Mouse (Mus musculus) kidney, adult 9 months (tissue): Measurements from ENCODE around the gene Pdzd2.
"Not testable (repeated sequence)": the region's sequence is repeated elsewhere in the genome, so short reads cannot be mapped to it uniquely, and the experiment has no call there.

Experiments
- DNase-seq: peaks from one replicate; pipeline ENCODE4 v3.0.0; 2022

Pdzd2 gene

DNA sequence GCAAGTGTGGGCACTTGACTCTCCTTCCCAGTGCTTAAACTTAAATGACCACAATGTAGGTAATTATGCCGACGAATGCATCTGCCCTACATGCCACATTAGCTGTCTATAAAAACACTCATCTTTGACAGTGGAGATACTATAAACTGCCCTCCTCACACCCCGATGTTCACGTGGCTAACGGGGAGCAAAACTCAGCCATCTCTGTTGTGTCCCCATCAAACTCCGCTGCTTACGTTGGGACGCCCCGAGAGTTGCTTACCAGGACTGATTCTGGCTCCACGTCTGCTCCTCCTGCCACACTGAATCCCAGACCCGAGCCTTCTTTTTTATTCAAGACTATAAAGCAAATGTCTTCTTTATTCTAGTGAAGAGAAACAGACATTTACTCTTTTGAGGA lies 371.4 kb downstream of the Pdzd2 start:
- DNase-seq, result no peak

DNA sequence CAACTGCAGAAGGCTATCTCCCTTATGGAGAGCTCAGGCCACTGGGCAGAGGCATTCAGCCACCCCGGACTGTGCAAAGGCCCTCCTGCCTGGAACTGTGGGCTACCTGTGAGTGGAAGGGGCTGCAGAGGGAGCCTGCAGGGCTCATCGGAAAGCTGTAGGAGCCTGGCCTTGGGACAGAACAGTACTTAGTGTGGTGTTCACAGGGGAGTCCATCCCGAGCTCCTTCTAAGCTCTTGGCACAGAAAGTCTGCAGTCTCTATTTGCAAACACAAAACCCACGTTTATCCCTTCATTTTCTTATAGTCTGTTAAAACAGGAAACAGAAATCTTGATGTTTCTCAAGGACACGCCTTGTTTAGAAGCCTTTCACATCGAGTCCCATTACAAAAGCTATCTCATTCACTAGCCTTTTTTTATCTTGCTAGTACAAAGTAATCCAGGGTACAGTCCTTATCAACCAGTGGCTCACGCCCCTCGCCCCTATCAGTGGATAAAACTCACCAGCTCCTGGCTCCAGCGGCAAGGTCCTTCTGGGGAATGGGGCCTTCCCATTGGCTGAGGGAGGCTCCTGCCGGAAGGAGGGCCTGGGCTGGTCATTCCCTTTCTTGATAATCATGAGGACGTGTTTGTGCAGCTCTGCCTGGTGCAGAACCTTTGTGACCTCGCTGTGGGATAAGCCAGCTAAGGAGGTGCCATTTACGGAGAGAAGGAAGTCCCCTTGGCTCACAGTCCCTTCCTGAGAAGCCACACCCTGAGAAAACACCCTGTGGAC lies 372.2 kb downstream of the Pdzd2 start:
- peak; percentile 31 for DNase-seq

DNA sequence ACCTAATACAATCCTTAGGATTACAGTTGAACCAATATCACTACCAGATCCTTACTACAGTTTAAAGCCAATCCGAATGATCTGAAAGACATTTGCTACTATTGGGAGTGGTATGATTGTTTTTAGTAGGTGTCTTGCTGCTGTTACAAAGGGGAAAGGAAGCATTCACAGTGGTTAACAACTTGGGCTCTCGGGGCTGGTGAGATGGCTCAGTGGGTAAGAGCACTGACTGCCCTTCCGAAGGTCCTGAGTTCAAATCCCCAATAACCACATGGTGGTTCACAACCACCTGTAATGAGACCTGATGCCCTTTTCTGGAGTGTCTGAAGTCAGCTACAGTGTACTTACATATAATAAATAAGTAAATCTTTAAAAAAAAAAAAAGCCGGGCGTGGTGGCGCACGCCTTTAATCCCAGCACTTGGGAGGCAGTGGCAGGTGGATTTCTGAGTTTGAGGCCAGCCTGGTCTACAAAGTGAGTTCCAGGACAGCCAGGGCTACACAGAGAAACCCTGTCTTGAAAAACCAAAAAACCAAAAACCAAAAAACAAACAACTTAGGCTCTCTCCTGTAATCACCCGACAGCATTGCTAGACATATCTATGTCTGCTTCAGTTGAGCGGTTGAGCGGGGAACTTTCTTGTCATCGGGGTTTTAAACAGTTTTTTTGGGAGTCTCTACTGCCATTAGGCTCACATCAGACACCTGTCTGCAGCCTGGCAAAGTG lies 373.0 kb downstream of the Pdzd2 start:
- not testable (repeated sequence) for DNase-seq

DNA sequence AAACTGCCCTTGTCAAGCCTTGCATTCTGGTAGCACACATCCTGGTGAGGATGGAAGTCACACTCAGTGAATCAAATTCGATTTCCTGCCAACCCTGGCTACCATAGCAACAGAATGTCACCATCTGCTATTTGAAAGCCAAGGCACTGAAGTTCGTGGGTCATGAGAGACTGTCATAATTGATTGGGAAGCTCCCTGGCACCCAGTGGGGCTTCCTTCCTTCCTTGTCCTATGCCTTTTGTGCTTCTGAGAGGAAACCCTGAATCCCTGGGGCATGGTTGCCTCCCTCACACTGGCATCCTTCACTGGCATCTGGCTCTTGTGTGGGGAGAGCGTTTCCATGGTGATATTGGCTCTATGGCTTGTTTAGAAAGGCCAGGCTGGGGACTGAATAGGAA lies 373.7 kb downstream of the Pdzd2 start:
- DNase-seq, result peak; percentile 28

DNA sequence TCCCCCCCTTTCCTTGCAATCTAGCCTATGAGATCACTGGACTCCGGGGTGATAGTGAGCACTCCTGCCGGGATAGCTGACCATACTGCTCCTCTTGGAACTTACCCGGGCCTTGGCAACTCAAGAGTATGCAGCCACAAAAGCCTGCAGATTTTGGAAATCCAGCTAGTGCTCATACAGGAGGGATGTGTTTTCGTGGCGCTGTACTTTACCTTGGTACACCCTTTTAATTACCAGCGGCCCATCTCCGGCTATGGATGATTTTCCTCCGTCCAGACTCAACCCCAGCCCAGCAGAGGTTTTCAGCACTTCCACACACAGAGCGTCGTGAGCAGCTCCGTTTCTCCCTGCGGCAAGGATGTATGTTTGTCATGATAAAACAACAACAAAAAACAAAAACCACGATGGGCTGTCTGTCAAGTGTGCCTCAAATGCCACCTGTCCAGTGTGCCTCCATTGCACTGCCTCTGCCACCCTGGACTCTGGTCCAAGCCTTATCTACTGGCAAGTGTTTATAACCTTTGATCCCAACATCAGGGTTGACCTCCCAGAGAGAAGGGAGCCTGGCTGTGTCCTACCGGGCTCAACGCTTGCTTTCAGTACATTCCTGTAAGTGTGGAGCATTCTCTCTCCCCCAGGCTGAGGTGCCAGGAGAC lies 374.2 kb downstream of the Pdzd2 start:
- peak; percentile 13 for DNase-seq

DNA sequence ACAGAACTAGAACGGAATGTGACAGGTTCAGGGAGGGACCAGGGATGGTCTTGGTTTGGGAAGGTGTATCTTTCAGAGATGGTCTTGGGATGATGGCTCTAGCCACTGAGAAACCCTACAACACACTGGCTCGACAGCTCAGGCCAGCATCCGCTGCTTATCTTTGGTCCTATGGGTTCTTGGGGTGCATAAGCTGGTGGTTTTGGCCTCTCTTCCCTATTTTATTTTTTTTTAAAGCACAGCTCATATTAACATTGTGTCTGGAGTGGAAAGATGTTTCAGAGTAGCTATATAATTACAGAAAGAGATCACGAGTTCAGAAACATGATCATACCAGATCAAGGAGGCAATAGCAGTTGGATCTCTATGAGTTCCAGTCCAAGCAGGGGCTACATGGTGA lies 375.6 kb downstream of the Pdzd2 start:
- DNase-seq, result no peak

DNA sequence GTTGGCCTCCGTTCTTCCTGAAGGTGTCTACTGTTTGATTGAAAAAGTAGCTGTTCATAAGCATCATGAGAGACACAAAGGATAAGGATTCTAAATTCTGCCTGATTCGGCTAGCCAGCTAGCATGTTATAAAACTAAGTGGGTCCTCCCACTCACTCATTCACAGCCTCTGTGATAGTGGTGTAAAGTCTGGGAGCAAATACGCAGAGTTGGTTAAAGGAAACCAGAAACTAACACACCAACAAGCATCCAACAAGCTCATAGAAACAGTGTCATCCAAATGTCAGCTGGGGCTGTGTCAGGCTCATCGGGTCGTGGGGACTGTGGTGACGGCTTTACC lies 377.1 kb downstream of the Pdzd2 start:
- DNase-seq, result no peak

DNA sequence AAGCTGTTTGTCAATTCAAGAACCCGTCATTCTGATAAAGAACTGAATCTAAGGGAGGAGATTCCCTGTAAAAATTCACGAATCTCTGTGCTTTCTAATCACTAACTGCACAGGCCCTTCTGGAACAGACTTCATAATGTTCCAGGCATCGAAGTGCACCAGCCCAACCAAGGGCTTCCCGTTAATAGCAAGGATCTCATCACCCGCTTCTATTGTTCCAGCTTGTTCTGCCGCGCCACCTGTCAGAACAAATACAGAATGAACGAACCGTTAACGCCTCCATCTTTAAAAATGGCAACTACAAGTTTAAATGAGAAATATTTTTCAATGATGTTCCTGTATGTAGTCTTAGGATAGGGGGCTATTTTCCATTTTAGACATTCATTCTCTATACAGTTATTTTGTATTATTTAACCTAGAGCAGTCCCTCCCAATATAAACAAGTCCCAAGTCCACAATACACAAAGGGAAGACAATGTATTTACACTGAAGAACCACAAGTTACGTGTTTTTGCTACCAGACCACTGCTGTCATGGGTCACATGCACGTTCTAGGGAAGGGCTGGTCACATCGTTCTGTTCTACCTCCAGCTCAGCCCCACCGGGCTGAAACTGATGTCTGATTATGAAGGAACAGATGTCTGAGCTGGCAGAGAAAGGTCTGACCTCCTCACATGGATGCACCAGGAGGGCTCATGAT lies 377.6 kb downstream of the Pdzd2 start:
- no peak for DNase-seq

DNA sequence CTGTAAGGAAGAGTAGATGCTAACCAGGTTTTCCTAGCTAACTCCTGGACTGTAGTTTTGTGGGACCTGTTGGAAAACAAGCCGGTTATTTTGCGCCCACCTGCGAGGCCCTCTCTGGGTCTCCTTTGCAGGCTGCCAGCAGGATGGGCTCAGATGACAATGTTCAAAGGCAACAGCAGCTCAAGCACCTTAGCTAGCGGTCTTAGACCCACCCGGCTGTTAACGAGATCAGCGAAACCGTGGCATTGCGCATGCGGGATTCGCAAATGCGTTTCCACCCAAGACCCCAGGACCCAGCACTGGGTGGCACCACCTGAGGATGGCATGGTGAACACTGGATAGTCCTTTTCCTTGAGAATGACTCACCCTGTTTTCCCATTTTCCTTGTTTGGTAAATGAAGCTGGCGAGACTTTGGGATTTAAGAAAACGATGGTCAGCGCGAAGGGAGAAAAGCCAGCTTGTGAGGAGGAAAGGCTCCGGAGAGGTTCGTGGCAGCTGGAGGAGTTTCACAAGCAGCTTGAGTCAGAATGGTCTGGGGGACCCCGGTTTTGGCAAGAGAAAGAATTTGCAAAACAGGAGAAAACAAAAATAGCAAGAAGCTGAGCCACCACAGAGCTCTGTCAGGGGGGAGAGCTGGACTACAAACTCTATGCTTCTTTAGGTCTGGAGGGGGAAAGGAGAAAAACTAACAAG lies 379.1 kb downstream of the Pdzd2 start:
- no peak for DNase-seq

DNA sequence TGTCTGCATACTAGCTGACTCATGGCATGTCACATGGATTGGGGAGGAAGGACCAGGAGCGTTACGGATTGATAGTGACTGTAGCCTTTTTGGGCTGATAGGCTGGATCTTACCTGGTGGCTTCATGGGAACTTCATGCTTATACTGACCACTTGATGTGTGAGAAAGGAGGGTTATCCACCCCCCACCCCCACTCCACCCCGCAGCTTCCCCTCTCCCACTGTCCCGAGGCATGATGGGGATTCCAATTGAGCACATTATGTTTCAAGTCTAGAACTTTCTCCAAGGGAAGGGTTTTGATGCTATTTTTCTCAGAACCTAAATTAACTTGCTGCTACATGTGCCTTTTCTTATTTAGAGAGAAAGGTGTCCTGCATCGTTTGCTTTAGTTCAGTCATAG lies 381.3 kb downstream of the Pdzd2 start:
- no peak for DNase-seq

DNA sequence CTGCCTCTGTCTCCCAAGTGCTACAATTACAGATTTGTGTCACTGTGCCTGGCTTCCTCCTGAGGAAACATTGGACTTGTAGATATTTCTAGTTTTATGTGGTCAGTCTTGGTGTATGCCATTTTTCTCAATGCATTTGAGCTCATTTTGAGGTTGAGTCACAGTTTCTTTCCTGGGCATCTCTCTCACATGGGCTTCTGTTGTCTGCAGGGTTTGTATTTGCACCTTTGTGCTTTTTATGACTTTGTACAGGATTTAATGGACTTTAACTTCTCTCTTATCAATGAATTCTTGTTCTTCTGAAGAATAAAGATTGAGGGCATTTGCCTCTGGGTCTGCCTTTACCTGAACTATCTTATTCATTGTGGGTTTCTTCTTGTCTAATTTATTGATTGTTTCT lies 382.3 kb downstream of the Pdzd2 start:
- DNase-seq, result no peak

DNA sequence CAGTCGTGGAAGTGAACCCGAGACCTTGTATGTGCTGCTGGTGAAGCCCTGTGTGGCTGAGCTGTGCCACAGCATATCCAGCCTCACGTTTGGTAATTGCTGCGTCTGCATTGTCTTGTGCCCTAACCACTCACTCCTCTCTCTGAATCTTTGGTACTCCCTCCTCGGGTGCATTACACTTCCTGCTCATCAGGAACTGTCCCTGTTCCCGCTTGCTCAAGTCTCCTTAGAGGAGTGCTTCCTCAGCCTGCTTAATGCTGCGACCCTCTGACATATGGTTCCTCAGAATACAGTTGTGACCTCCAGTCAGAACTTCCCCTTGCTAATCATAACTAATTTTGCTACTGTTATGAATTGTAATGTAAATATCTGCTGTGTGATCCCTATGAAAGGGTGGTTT lies 383.8 kb downstream of the Pdzd2 start:
- no peak for DNase-seq

DNA sequence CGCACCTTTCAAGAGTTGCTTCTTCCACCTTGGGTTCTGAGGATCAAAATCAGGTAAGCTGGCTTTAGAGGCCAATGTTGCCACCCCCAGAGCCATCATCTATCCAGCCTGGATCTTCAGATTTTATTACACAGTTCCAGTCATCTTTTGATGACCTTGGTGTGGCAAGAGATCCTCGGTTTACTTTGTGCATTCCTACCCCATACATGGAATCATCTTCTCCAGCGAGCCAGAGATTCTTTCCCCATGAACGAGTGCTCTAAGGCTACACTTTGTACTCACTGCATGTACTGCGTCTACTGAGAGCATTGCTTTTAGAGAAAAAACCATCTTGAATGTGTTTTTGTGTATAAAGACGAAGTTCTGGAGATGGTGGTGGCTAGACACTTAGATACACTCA lies 384.5 kb downstream of the Pdzd2 start:
- no peak for DNase-seq

DNA sequence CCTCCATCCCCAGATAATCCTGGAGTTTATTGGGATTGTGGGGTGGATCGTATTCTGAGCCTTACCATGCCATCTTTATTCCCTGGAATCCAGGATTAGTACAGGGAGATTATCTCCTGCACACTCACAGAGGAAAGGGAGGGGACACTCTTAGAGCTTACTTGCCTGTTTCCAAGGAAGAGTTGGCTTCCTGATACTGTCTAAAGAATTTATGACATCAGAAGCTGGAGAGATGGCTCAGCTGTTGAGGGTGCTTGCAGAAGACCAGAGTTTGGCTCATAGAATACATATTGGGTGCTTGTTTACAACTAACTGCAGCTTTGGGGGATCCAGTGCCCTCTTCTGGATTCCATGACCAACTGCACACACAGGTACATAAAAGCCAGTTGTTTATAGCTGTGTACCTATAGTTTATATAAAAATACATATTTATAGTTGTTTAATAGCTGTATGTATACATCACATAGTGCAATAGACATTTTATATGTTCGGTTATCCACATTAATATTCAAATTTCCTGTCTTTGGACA lies 385.4 kb downstream of the Pdzd2 start:
- no peak for DNase-seq

DNA sequence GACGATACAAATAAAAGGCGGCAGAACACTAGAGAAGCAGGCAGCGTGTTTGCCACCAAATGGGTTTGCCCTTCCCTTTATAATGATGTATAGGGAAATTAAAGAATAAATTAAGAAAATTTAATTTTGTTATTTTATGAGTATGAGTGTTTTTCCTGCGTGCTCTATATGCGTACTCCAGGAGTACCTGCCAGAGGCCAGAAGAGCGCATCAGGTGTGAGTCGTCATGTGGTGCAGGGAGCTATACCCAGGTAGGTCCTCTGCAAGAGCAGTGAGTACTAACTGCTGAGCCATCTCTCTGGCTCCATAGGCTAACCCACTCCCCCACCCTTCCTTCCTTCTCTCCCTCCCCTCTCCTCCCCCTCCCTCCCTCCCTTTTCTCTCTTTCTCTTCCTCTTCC lies 388.3 kb downstream of the Pdzd2 start:
- no peak for DNase-seq

DNA sequence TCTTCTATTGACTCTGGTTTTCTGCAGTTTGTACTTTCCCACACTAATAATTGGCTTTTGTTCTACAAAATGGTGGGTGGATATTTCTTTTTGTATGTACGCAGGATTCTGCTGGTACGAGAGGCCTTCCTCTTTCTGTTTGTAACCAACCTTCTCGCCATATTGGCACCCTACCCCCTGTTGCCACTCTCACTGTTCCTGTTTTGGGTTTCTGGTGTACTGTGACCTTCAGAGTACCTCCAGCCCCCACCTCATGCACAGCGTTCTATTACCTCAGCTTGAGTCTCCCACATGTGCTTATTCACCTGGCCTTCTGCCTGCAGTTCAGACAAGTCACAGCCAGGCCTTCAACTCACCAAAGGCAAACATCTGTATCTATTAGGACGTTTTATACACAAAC lies 389.9 kb downstream of the Pdzd2 start:
- no peak for DNase-seq

DNA sequence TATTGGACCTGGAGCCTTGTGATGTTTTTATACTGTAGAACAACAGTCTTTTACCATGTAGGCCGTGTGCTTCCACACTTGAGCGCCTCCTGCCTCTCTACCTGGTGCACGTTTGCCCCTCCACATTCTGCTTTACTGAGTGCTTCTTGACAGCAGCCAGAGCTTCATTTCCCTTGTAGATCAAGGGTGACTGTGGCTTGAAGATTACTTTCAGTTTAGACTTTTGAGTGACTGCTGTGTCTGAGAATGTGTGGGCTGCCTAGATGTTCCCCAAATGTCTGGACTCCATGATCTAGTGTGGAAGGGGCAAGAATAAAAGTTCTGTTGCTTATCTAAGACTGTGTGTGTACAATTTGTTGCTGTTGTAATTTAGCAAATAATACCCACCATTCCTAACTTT lies 390.8 kb downstream of the Pdzd2 start:
- no peak for DNase-seq

DNA sequence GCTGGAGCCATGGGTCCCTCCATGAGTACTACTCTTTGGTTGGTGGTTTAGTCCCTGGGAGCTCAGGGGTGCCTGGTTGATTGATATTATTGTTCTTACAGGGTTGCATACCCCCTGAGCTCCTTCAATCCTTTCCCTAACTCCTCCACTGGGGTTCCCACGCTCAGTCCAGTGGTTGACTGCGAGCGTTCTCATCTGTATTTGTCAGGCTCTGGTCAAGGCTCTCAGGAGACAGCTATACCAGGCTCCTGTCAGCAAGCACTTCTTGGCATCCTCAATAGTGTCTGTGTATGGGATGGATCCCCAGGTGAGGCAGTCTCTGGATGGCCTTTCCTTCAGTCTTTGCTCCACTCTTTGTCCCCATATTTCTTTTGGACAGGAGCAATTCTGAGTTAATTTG lies 392.8 kb downstream of the Pdzd2 start:
- DNase-seq, result no peak

DNA sequence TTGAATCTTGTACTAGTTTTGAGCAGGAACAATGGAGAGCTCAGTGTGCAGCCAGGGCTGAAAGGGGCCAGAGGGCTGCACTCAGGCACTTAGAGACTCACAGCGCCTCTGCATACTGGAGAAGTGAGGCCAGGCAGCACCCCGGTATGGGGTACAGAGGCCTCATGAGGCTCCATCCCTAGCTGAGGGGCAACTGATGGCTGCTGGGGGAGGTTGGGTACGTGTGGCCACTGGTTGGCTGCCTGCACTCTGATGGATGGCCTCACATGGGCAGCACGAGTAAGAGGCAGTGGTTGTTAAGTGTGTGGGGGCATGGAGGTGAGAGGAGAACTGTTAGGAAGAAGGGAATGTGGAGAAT lies 398.3 kb downstream of the Pdzd2 start:
- no peak for DNase-seq

DNA sequence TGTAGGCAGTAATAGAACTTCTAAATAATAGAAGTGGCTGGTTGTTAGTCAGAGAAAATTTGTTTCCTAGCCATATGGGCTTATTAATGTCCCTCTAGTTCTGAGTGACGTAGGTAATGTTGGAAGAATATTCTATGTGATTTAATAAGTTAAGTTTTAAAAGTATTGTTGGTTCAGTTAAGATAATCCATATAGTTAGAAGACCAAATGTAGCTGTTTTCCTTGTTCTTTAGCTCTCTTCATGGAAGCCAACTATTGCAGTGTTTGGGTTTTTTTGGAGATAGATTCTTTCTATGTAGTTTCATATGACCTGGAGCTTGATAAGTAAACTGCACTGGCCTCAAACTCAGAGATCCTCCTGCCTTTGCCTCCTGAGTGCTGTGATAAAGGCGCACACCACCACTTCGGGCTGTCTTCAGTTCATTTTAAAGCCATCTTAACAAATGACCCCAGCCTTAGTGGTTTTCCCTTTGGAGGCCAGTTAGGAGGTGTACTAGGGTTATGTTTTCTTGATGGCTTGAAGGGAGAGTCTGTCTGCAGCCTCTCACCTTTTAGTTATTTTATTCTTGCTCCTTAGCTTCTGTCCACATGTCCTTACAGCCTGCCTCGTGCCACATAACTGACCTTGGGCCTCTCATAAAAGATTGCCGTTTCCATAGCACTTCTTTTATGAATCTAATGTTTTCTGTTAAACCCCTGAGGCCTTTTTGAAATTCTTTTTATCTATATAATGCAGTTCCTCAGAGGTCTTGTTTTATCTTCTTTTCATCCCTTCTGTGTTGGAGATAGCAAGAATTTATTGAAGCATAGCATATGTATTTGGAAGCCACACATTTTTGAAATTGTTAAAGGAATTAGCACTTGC lies 399.0 kb downstream of the Pdzd2 start:
- DNase-seq, result no peak

DNA sequence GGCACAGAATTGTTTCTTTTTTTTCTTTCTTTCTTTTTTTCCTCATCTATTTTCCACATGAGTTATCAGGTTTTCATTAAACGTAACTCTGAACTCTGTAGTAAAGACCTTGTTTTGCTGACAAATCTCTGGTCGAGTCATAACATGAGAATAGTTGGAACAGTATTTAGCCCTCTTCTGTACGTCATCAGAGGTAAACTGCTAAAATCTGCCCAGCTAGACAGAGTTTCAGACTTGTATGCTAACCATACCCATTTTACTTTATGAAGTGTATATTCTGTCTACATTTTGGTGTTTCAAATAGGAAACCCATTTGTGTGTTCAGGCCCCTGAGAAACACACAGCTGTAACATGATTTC lies 402.0 kb downstream of the Pdzd2 start:
- no peak for DNase-seq
